Mouse (Mus musculus) liver, embryonic 11.5 days (tissue): ENCODE results near the gene E4f1. TPM values are rescaled to one million over a fixed set of nuclear protein-coding genes. Genes with fewer than 3 reads are reported as not detected.
"Not testable (repeated sequence)": the region's sequence is repeated elsewhere in the genome, so short reads cannot be mapped to it uniquely, and the experiment has no call there.

ENCODE experiments used
- ATAC-seq: fragments of 200-750 bp; cut with Nextera tagmentation; replicated peaks from 2 replicates; pipeline ENCODE4 v1.8.0; 2017; ENCODE audit warnings: moderate number of reproducible peaks, mild to moderate bottlenecking, moderate TSS enrichment, moderate library complexity; ENCODE audit not compliant: low FRiP score
- DNase-seq: peaks from one replicate; pipeline ENCODE4 v3.0.0-alpha.2; 2017; ENCODE audit warnings: low spot score
- H3K27ac ChIP-seq: fragments of 300-500 bp; sonication (generic); 2 replicates; pipeline ENCODE4 v1.5.1; 2014; ENCODE audit warnings: mild to moderate bottlenecking, low read depth, low read length, control low read depth
- H3K27me3 ChIP-seq: fragments of 300-500 bp; sonication (generic); replicated peaks from 2 replicates; pipeline ENCODE4 v1.6.1; 2014; ENCODE audit warnings: low read length, mixed read lengths; ENCODE audit not compliant: control insufficient read depth, insufficient read depth
- H3K36me3 ChIP-seq: fragments of 300-500 bp; sonication (generic); 2 replicates; pipeline ENCODE4 v1.6.1; 2014; ENCODE audit warnings: mild to moderate bottlenecking, low read length, moderate library complexity, mixed read lengths; ENCODE audit not compliant: control insufficient read depth, insufficient read depth
- H3K4me1 ChIP-seq: fragments of 300-500 bp; sonication (generic); replicated peaks from 2 replicates; pipeline ENCODE4 v1.6.1; 2014; ENCODE audit warnings: low read length, mixed read lengths; ENCODE audit not compliant: control insufficient read depth, insufficient read depth
- H3K4me2 ChIP-seq: fragments of 300-500 bp; sonication (generic); 2 replicates; pipeline ENCODE4 v1.6.1; 2014; ENCODE audit warnings: mild to moderate bottlenecking, control low read depth, moderate library complexity
- H3K4me3 ChIP-seq: fragments of 300-500 bp; sonication (generic); 2 replicates; pipeline ENCODE4 v1.5.1; 2014; ENCODE audit warnings: low read depth, low read length, control low read depth
- H3K9ac ChIP-seq: fragments of 300-500 bp; sonication (generic); 2 replicates; pipeline ENCODE4 v1.6.1; 2014; ENCODE audit warnings: low read depth, low read length, control low read depth
- H3K9me3 ChIP-seq: fragments of 300-500 bp; sonication (generic); 2 replicates; pipeline ENCODE4 v1.6.1; 2016; ENCODE audit warnings: low read length, inconsistent platforms, mixed read lengths; ENCODE audit not compliant: control insufficient read depth
- WGBS: fragments of 180-500 bp; shearing (Covaris S2); extraction: QIAGEN DNeasy Blood & Tissue Kit; methylation state at CpG from one replicate; pipeline ENCODE4 v1.1.7; 2014; 5-methylcytosine and 5-hydroxymethylcytosine counted together
- polyA plus RNA-seq: library from polyadenylated mRNA; unstranded; fragments of >200 nt; fragmentation: Nextera tagmentation; extraction: Ambion mirVana; gene quantifications from 2 replicates; pipeline ENCODE4 v1.2.1, GENCODE M21; 2014

Gene E4f1
- polyA plus RNA-seq, 1 experiment from 2014 or later: 23.5 TPM

DNA sequence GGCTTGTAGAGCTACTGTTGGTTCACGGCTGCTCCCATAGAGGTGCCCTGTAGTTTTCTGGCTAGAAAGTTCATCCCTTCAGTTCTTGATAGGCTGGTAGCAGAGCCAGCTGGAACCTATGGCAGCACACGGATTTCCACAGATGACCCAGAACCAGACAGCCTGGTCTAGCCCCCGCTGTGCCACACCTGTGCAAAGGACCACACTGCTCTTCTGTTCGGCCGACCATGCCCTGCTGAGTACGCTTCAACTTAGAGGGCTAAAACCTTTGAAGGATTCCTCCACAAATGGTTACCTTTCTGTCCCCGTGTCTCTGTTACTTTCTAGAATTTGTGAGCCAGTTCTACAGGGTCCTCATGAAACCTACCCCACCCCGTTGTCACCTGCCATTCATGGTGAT lies 44.8 kb downstream of the E4f1 start:
- WGBS: 92% methylated on average over 5 of the region's 8 CpGs
- not testable (repeated sequence) for H3K4me2 ChIP-seq, H3K4me3 ChIP-seq, H3K27ac ChIP-seq, H3K4me1 ChIP-seq, DNase-seq, ATAC-seq, H3K9ac ChIP-seq, H3K27me3 ChIP-seq, H3K9me3 ChIP-seq
- peaks cover 41% of the 10 kb centered on the region for H3K36me3 ChIP-seq

DNA sequence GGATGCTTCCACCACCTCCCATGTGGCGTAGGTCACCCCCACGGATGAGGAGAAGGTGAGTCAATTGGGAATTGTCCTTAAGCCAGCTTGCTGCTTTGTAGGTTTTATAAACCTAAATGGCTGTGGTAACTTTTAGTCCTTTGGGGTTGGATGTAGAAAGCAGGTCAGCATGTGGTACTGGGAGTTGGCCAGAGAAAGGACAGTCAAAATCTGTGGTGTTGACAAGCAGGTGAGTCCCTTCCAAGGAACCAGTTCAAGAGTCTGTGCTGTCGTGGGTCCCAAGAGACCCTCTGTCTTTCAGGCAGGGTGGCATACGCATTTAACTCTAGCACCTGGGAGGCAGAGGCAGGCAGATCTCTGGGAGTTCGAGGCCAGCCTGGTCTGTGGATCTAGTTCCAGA lies 45.6 kb downstream of the E4f1 start:
- ATAC-seq (no peak), DNase-seq (no peak)
- Histone ChIP-seq H3K4me1 (0 out of 2 replicates have a peak, but pooled peaks cover 5% of the 10 kb centered on the region), H3K27ac (no peak overlapping the region), H3K9me3 (no peaks in the 10 kb centered on the region), H3K4me2 (no peak overlapping the region), H3K9ac (no peak overlapping the region), H3K4me3 (no peak overlapping the region), H3K36me3 (peaks cover 46% of the 10 kb centered on the region), H3K27me3 (no peaks in the 10 kb centered on the region)
- WGBS: 89% methylated on average over 5 of the region's 5 CpGs

DNA sequence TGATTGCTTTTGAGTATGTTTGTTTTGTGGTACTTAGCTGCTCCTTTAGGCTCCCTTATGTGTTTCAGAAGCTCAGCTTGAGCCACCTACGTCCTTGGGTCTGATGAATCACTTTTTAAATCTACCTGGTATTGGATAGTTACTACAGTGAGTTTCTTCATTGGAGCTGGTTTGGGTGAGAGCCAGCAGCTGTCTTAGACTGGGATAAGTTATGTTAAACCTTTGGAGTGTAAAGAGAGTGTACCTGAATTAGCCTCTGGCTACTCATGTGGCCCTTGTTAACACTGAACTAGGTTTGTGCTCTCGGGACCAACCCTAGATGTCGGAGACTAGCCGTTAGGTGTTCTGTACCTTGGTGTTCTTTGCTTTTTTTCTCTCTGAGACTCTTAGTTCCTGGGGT lies 47.0 kb downstream of the E4f1 start:
- H3K9me3 ChIP-seq: no peaks in the 10 kb centered on the region
- H3K4me3 ChIP-seq: no peak overlapping the region
- H3K9ac ChIP-seq: no peak overlapping the region
- DNase-seq: no peak
- H3K36me3 ChIP-seq: peaks cover 59% of the 10 kb centered on the region
- H3K4me1 ChIP-seq: 0 out of 2 replicates have a peak, but pooled peaks cover 5% of the 10 kb centered on the region
- 94% methylated on average over 4 of the region's 4 CpGs for WGBS
- no peak overlapping the region for H3K27ac ChIP-seq
- no peaks in the 10 kb centered on the region for H3K27me3 ChIP-seq
- ATAC-seq: no peak
- no peak overlapping the region for H3K4me2 ChIP-seq

DNA sequence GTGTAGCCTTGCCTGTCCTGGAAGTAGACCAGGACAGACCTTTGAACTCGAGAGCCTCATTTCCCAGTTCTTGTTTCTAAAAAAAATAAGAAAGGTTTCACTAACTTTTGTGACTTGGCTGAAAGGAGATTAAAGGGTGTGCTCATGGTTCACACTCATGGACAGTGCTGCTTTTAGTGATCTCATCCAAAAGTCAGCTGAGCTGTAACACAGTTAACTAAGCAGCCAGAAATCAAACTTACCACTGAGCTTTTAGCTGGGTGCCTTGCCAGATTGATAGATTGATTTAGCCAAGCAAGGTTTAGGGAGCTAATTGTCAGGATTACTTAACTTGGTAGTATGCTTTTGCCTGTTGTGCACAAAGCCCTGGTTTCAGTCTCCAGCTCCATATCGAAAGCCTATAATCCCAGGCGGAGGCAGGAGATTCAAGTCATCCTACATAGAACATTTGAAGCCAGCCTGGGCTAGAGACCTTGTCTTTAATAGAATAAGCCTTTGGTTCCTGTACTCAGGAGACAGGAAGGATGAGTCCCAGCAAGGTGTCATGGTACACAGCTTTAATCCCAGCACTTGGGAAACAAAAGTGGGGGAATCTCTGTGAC lies 54.0 kb downstream of the E4f1 start:
- H3K27ac ChIP-seq: no peak overlapping the region
- H3K4me2 ChIP-seq: peak overlapping the region; percentile 84
- H3K27me3 ChIP-seq: no peaks in the 10 kb centered on the region
- H3K4me3 ChIP-seq: peak overlapping the region; percentile 72
- H3K9ac ChIP-seq: peak overlapping the region; percentile 89
- DNase-seq (no peak), ATAC-seq (no peak)
- no peaks in the 10 kb centered on the region for H3K9me3 ChIP-seq
- 86% methylated on average over 3 of the region's 3 CpGs for WGBS
- H3K36me3 ChIP-seq: peaks cover 34% of the 10 kb centered on the region
- H3K4me1 ChIP-seq: peaks cover 19% of the 10 kb centered on the region

DNA sequence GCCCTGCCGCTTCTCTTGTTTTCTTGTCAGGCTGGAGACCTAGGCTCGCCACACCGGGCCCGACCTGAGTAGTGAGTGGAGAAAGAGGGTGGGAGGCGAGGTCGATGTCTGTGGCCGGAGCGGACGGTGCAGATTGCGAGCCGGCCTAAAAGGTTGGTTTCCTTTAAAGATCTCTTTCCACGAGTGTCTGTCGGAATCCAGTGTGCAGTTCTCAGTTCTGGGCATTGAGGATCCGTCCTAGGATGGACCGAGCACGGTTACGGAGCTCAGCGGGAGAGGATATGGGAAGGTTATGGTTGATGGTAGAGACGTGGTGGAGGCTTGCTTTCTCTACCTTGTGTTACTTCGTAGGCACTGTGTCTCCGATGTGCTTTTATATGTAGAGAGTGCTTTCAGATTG lies 55.1 kb downstream of the E4f1 start:
- Histone ChIP-seq H3K4me1 (peaks cover 19% of the 10 kb centered on the region), H3K9ac (peak overlapping the region; percentile 89), H3K27me3 (no peaks in the 10 kb centered on the region), H3K9me3 (no peaks in the 10 kb centered on the region), H3K4me3 (peak overlapping the region; percentile 72), H3K27ac (peak overlapping the region; percentile 79), H3K36me3 (peaks cover 29% of the 10 kb centered on the region), H3K4me2 (peak overlapping the region; percentile 84)
- ATAC-seq: no peak
- DNase-seq: no peak
- under 1% methylated on average over 21 of the region's 21 CpGs for WGBS

DNA sequence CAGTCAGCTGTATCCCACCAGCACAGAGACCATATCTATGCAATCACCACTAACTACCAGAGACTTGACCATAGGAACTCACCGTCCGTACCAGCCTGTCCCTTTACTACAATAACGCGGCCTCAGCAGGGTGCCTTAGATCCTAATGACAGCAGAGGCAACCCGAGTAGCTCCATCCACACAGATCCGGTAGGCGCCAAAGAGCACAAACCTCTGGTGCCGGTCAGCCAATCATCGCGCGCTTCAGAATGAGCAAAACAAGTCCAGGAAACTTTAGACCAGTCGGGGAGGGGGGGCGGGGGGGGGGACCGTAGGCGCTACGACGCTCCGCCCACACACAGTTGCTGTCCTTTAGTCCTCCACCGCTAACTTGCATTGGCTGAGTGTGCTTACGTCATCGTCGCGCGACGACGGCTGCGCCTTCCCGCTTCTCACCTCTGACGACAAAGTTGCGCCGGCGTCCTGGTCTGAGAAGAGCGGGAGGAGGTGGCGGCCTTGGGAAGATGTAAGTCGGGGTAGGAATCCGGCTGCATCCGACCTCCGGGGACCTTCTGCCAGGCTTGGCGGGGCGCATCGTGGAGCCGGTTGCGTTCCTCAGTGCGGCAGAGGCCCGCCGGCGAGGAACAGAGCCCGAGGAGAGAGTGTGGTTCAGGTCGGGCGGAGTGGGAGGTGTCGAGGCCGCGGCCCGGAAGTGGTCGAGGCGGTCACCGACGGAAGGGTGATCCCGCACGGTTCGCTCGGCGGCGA lies 55.7 kb downstream of the E4f1 start, which contains the start of gene Rnps1:
Gene Rnps1 (plus strand): TSS at position 336 of the 747 bp plus-strand sequence.
- under 1% methylated on average over 64 of the region's 64 CpGs for WGBS
- no peaks in the 10 kb centered on the region for H3K9me3 ChIP-seq
- peak within 1 kb of the TSS; percentile 84 for H3K4me2 ChIP-seq
- ATAC-seq (peak; percentile 93), DNase-seq (peak; percentile 99)
- H3K4me1 ChIP-seq: peaks cover 19% of the 10 kb centered on the region
- H3K4me3 ChIP-seq: peak within 1 kb of the TSS; percentile 72
- no peaks in the 10 kb centered on the region for H3K27me3 ChIP-seq
- H3K9ac ChIP-seq: peak within 1 kb of the TSS; percentile 89
- H3K36me3 ChIP-seq: peaks cover 27% of the 10 kb centered on the region
- H3K27ac ChIP-seq: peak within 1 kb of the TSS; percentile 84

DNA sequence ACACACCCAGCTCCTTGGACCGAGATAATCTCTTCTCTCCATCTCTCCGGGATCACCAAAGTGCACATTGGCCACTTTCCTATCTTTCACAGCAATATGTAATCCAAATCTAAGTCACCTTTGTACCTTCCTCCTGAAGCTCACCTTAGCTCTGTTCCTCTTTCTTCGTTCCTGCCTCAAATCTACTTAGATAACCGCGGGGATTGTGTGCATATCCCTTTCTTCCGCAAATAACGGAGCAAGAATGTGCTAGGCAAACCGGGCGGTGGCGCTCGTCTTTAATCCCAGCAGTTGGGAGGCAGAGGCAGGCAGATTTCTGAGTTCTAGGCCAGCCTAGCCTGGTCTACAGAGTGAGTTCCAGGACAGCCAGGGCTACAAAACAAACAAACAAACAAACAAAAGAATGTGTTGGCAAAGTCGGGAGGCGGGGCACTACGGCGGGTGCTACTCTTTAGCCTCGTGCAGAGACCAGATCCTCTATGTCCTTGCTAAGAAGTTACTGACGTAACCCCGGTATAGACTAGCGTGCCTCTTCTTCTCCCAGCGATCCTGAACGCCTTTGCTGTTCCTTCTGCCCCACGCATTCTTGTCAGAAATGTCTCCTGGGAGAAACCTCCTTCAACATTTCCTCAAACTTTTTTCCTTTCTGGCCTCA lies 56.4 kb downstream of the E4f1 start:
- H3K9ac ChIP-seq: peak overlapping the region; percentile 71
- 17% methylated on average over 22 of the region's 22 CpGs for WGBS
- H3K4me3 ChIP-seq: peak overlapping the region; percentile 72
- H3K4me1 ChIP-seq: peaks cover 19% of the 10 kb centered on the region
- H3K4me2 ChIP-seq: peak overlapping the region; percentile 63
- ATAC-seq (peak; percentile 28), DNase-seq (peak; percentile 46)
- no peaks in the 10 kb centered on the region for H3K9me3 ChIP-seq
- peaks cover 20% of the 10 kb centered on the region for H3K36me3 ChIP-seq
- peak overlapping the region; percentile 84 for H3K27ac ChIP-seq
- H3K27me3 ChIP-seq: no peaks in the 10 kb centered on the region

DNA sequence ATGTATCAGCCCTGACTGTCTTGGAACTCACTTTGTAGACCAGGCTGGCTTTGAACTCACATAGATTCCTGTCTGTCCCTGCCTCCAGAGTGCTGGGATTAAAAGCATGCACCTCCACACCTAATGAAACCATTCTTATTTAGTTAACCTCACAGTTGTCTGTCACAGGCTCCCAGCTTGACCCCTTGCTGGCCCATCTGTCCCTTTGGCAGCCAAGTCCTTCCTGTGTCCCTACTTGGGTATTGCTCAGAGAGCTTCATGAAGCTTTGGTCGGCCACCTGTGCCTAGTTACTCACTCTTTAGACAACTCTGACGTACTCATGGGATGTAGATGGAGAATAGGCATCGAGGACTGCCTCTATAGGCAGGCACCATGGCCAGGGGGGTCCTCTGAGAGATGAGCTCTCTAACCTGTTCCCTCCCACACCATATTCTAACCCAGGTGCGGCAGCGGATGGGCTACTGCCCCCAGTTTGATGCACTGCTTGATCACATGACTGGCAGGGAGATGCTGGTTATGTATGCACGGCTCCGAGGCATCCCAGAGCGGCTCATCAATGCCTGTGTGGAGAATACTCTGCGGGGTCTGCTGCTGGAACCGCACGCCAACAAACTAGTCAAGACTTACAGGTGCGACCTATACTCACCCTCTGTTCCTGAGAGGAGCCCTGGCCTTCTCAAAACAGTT lies 62.9 kb downstream of the E4f1 start:
- no peak overlapping the region for H3K4me2 ChIP-seq
- DNase-seq (no peak), ATAC-seq (no peak)
- no peak overlapping the region for H3K4me3 ChIP-seq
- no peak overlapping the region for H3K9ac ChIP-seq
- WGBS: 89% methylated on average over 12 of the region's 12 CpGs
- H3K9me3 ChIP-seq: no peaks in the 10 kb centered on the region
- H3K27me3 ChIP-seq: no peaks in the 10 kb centered on the region
- H3K36me3 ChIP-seq: peaks cover 29% of the 10 kb centered on the region
- no peaks in the 10 kb centered on the region for H3K4me1 ChIP-seq
- no peak overlapping the region for H3K27ac ChIP-seq
